Mouse (Mus musculus) megakaryocyte, embryonic 14.5 days (primary cell): ENCODE measurements around the gene Clnk.

ENCODE experiments used
- FLI1 ChIP-seq: IDR thresholded peaks from 2 replicates; pipeline ENCODE4 v1.6.1; 2012; ENCODE audit warnings: low read length, inconsistent platforms, mixed read lengths
- GATA1 ChIP-seq: IDR thresholded peaks from 3 replicates; pipeline ENCODE4 v1.6.1; 2012; ENCODE audit warnings: mixed read lengths, low read length, inconsistent platforms, borderline replicate concordance

GRCm38 (mm10) chr5:38707364-38708075, 169.1 kb downstream of the Clnk start:
- TF ChIP-seq FLI1 (no peak), GATA1 (no peak)
